Mouse (Mus musculus): ENCODE results near the gene Ncoa3.
A peak's percentile ranks its signal among the peaks of the same experiment; 100 is the strongest.
"Not testable (repeated sequence)": the region's sequence is repeated elsewhere in the genome, so short reads cannot be mapped to it uniquely, and the experiment has no call there.

Ncoa3 gene

GRCm38 (mm10) chr2:165992270-165993172 lies at the start of gene Ncoa3:
Gene Ncoa3 (plus strand): TSS chr2:165992636.
- peak; percentile 96 for DNase-seq

- no peak for DNase-seq
Observed at GRCm38 (mm10) chr2:165943113-165943512, 49.3 kb upstream of the Ncoa3 start.

GRCm38 (mm10) chr2:165944576-165945351 lies 47.7 kb upstream of the Ncoa3 start:
- no peak for DNase-seq

DNA sequence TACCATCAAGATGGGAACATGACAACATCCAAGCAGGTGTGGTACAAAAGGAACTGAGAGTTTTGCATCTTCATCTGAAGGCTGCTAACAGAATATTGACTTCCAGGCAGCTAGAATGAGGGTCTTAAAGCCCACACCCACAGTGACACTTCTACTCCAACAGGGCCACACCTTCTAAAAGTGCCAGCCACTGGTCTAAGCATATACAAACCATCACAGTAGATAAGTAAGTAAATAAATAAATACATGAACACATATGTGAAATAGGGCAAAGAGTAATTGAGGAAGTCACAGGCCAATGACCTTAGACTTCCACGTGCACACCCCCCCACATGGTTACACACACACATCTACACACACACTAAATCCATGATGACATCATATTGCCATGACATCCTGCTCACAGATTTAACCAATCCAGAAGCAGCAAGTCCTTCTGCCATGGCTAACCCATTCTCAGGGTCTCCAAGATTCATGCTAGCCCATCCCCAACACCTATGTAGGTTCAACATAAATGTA lies 46.3 kb upstream of the Ncoa3 start:
- DNase-seq = no peak

DNA sequence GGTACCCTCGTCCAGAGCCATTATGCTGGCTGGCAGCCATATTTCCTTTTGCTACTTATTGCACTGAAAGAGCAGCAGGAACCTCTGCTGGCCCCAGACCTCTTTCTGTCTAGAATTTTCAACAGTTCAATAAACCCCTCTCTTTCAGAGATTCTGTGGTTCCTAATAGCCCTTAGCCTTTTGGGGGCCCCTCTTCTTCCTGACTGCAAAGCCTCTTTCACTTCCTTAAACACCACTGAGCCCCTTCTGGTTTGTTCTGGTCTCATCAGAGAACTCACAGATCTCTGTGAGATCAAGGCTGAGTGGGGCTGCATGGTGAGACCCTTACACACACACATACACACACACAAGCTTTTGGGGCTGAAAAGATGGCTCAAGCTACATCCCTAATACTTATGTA lies 44.4 kb upstream of the Ncoa3 start:
- DNase-seq = no peak

GRCm38 (mm10) chr2:165948785-165949184 lies 43.7 kb upstream of the Ncoa3 start:
- DNase-seq = not testable (repeated sequence)

- no peak for DNase-seq
Observed at GRCm38 (mm10) chr2:165949719-165950118, 42.7 kb upstream of the Ncoa3 start.

DNA sequence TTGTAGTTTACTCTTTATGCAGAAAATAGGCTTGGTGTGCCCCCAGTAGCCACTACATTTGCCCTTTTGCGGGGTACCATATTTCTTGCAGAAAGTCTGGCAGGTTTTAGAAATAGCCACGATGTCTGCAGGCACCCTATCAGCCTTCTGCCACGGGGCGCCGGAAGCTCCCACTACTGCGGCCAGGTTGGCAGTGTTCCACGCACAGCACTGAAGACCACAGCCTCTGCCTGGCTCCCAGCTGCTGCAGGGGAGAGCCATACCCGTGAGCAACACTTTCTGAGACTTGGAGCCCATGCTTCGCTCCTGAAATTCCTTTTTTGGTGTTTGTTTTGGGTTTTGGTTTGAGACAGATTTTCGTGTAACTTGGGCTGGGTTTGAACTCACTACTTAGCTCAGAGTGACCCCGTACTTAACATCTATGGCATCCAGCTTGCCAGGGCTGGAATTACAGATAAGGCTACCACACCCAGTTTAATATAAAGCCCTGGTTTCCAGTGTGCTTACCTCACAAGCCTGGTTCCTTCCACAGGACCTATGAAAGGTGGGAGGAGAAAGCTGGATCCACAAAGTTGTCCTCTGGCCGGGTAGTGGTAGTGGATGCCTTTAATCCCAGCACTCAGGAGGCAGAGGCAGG lies 40.9 kb upstream of the Ncoa3 start:
- DNase-seq = no peak

- peak; percentile 65 for DNase-seq
Observed at GRCm38 (mm10) chr2:165954872-165955271, 37.6 kb upstream of the Ncoa3 start.

DNA sequence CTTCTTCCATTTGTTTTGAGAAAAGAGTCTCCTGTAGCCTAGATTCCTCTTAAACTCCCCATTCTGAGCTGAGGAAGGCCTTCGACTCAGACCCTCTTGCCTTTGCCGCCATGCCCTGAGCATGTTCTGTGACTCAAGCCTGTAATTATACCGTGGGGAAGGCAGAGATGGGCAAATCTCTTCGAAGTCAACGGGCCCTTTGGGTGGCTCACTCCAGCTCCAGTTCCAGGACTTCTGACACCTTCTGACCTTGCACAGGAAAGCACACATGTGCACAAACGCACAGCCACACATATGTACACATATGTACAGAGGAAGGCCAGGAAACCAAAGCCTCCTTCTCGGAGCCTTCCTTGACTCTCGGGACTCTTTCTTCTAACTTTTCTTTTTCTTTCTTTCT lies 37.0 kb upstream of the Ncoa3 start:
- DNase-seq = no peak

GRCm38 (mm10) chr2:165956096-165956740 lies 36.2 kb upstream of the Ncoa3 start:
- no peak for DNase-seq

GRCm38 (mm10) chr2:165957257-165957828 lies 35.1 kb upstream of the Ncoa3 start:
- no peak for DNase-seq

- no peak for DNase-seq
Observed at GRCm38 (mm10) chr2:165958556-165958955, 33.9 kb upstream of the Ncoa3 start.

DNA sequence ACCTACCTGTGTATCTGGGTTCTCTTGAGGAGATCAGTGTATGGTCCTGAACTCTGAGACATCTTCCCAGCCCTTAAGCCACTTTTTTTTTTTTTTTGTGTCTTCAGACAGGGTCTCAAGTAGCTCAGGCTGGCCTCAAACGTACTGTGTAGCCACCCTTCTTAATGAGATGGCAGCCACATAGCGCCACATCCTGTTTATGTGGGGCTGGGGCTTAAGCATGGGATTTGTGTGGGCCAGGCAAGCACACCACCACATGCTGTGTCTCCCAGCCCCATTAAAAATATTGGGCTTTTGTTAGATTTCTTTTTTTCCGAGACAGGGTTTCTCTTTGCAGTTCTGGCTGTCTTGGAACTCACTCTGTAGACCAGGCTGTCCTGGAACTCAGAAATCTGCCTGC lies 31.7 kb upstream of the Ncoa3 start:
- no peak for DNase-seq

GRCm38 (mm10) chr2:165962824-165963223 lies 29.6 kb upstream of the Ncoa3 start:
- DNase-seq = no peak

DNA sequence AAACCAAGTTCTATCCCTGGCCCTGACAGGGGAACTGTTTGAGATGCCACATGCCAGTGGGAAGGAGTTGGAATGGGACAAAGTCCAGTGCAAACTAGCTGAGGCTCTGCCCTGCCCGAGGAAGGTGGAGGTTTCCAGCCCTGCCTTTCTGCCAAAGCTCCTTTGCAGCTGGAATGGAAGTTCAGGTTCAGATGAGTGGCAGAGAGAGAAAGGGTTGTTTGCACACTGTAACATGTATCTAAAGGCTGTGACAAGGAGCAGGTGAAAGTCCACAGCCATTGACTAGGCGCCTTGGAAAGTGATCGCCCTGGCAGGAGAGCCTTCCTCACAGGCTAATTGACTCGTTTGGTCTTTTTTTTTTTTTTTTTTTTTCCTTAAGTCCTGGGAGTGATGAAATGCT lies 28.3 kb upstream of the Ncoa3 start:
- DNase-seq = no peak

- no peak for DNase-seq
Observed at GRCm38 (mm10) chr2:165967076-165967475, 25.4 kb upstream of the Ncoa3 start.

DNA sequence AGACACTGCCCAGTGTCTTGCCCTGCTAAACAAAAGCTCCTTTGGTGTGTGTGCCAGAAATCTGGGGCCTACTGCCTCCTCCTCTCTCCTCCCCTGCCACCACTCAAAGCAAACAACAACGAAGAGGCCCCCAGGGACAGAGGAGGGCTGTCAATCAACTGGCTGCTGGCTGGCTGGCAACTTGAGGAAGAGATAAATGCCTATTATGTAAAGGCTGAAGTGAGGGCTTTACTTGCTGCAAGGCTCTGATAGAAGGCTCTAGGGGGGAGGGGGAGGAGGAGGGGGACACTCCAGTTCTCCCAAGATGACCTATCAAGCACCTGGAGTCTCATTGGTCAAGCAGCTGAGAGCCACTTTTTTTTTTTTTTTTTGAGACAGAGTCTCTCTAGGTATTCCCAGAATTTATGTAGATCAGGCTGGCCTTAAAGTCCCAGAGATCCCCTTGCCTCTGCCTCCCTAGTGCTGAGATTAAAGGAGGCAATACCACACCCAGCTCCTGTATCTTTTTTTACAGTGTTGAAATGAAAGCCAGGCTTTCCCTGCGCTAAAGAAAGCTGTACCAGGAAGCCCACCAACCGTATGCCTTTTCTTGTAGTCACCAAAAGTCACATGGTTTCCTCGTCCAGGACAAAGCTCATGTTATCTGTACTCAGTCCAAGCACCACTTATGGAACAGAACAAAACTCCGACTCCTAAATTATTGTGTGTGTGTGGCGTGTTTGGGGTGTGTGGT lies 24.4 kb upstream of the Ncoa3 start:
- peak; percentile 26 for DNase-seq

DNA sequence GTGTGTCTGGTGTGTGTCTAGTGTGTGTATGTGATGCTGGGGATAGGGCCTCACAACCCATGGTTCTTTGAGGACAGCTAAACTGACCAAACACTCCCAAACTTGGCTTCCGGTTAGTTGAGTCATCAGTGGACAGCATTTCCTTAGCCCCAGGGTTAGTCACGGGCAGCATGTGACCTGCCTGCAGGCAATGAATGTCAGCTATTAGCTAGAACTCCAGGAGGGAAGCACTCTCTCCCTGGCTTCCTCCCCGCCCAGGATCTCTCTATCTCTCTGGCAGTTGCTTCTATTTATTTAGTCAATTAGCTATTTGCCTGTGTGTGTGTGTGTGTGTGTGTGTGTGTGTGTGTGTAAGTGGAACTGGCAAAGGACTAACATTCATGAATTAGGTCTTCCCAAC lies 23.6 kb upstream of the Ncoa3 start:
- peak; percentile 45 for DNase-seq

DNA sequence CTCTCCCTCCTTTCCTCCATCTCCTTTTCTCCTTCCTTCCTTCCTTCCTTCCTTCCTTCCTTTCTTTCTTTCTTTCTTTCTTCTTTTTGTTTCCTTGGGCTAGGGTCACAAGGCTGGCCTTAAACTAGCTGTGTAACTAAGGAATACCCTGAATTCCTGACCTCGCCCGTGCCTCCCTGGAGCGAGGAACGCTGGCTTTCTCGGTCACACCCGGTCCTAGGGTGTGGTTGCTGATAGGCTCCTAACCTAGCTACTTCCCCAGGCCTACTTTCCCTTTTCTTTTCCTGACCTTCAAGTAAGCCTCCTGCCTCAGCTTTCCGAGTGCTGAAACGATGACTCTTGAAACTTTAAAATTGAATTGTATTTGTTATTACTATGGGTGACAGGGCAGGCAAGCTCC lies 23.0 kb upstream of the Ncoa3 start:
- no peak for DNase-seq

GRCm38 (mm10) chr2:165969961-165970360 lies 22.5 kb upstream of the Ncoa3 start:
- no peak for DNase-seq

DNA sequence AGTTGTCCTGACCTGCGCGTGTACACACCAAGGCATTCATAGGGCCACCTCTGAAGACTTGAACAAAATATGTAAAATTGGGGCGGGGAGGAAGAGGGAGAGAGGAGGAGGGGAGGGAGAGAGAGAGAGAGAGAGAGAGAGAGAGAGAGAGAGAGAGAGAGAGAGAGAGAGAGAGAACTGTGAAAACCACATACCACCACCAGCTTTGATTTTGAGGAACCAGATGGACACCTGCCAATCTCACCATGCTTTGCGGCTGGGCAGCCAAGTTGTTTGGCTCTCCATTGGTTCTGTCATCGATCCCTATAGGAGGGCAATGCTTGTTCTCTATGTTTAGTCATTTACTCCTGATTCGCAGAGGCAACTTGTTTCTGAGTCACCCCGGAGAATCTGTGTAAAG lies 21.7 kb upstream of the Ncoa3 start:
- no peak for DNase-seq
